Comparison of ENCODE assay signal across 10 mouse cellular contexts in the genomic region with DNA sequence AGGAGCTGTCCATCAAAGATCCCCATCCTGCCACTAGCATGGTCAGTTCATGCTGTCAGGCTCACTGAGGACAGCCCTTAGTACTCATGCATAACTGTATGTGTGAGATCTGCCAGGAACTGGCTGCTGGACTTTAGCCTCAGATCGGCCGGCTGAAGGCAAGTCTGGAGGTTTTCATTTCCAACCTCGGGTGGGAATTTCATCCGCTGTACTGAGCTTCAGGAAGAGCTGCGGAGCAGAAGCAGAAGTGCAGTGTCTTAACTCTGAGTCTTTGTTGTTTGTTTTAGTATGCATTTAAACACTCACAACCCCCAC.
DNase-seq lines count a peak whose midpoint lies in the region; ATAC-seq and TF ChIP-seq lines count a peak whose summit lies in the region.
"Had no signal": no experiment of that assay in that cellular context is flagged by ENCODE, and none has a peak within 500 bp of the region (broad histone marks: within the 10 kb centered on the region; RNA-seq: fewer than 3 reads in every experiment).

No protein-coding gene starts in this region.

- peak; percentile 14 for DNase-seq in lung, postnatal 0 days (ENCODE audit: low spot score)
- DNase-seq in lung, postnatal 25 days (ENCODE audit: low spot score): no peak
- peak; percentile 34 for DNase-seq in stomach, postnatal 0 days (ENCODE audit: low spot score)
- no peak for DNase-seq in spleen, postnatal 14 days (ENCODE audit: low spot score in 2 of 2)
- no peak for DNase-seq in T-cell, adult 2 months (ENCODE audit: low spot score)
- DNase-seq: lung, adult 2 months had no signal

- WGBS in lung, postnatal 0 days: 4% methylated on average over 5 of the region's 5 CpGs
- WGBS in intestine, embryonic 15.5 days: 2% methylated on average over 5 of the region's 5 CpGs
- WGBS in limb, embryonic 13.5 days: under 1% methylated on average over 5 of the region's 5 CpGs
- WGBS in stomach, postnatal 0 days: 4% methylated on average over 5 of the region's 5 CpGs

- no peak for TF ChIP-seq EP300 in lung, postnatal 0 days (IDR thresholded peaks at IDR 0.05)
- no peak for TF ChIP-seq EP300 in stomach, postnatal 0 days (optimal IDR thresholded peaks at IDR 0.05)

- H3K27me3 ChIP-seq in lung, postnatal 0 days (replicated peaks; ENCODE audit: insufficient read depth, low read length): no peaks in the 10 kb centered on the region
- no peaks in the 10 kb centered on the region for H3K27me3 ChIP-seq in intestine, embryonic 15.5 days (replicated peaks)
- no peaks in the 10 kb centered on the region for H3K27me3 ChIP-seq in limb, embryonic 13.5 days
- no peaks in the 10 kb centered on the region for H3K27me3 ChIP-seq in stomach, postnatal 0 days (ENCODE audit: control insufficient read depth, insufficient read depth, low read length)

- H3K4me3 ChIP-seq in lung, postnatal 0 days (ENCODE audit: low read depth, low read length): no peak overlapping the region
- no peak overlapping the region for H3K4me3 ChIP-seq in intestine, embryonic 15.5 days (replicated peaks)
- peak overlapping the region; percentile 17 for H3K4me3 ChIP-seq in limb, embryonic 13.5 days
- H3K4me3 ChIP-seq in stomach, postnatal 0 days (ENCODE audit: low read depth, low read length): no peak overlapping the region

- no peaks in the 10 kb centered on the region for H3K36me3 ChIP-seq in lung, postnatal 0 days (ENCODE audit: insufficient read depth, low read length)
- no peaks in the 10 kb centered on the region for H3K36me3 ChIP-seq in intestine, embryonic 15.5 days
- H3K36me3 ChIP-seq in limb, embryonic 13.5 days: no peaks in the 10 kb centered on the region
- H3K36me3 ChIP-seq in stomach, postnatal 0 days (ENCODE audit: control insufficient read depth, insufficient read depth, low read length): no peaks in the 10 kb centered on the region
- H3K36me3 ChIP-seq: G1E had no signal

- no peaks in the 10 kb centered on the region for H3K4me1 ChIP-seq in lung, postnatal 0 days (ENCODE audit: insufficient read depth, low read depth, low read length)
- peaks cover 17% of the 10 kb centered on the region for H3K4me1 ChIP-seq in intestine, embryonic 15.5 days (replicated peaks)
- H3K4me1 ChIP-seq in limb, embryonic 13.5 days: peaks cover 54% of the 10 kb centered on the region
- no peaks in the 10 kb centered on the region for H3K4me1 ChIP-seq in stomach, postnatal 0 days (replicated peaks; ENCODE audit: control insufficient read depth, insufficient read depth)

- no peak overlapping the region for H3K27ac ChIP-seq in lung, postnatal 0 days (ENCODE audit: low read length)
- H3K27ac ChIP-seq in intestine, embryonic 15.5 days: peak overlapping the region; percentile 73
- peak overlapping the region; percentile 98 for H3K27ac ChIP-seq in limb, embryonic 13.5 days
- H3K27ac ChIP-seq in stomach, postnatal 0 days (replicated peaks): no peak overlapping the region

- H3K9me3 ChIP-seq in lung, postnatal 0 days (ENCODE audit: low read length): no peaks in the 10 kb centered on the region
- no peaks in the 10 kb centered on the region for H3K9me3 ChIP-seq in intestine, embryonic 15.5 days
- H3K9me3 ChIP-seq in limb, embryonic 13.5 days: no peaks in the 10 kb centered on the region
- no peaks in the 10 kb centered on the region for H3K9me3 ChIP-seq in stomach, postnatal 0 days (ENCODE audit: control insufficient read depth, low read length)

- TF ChIP-seq CTCF in lung, postnatal 0 days (IDR thresholded peaks at IDR 0.05): no peak
- no peak for TF ChIP-seq CTCF in stomach, postnatal 0 days (IDR thresholded peaks at IDR 0.05; ENCODE audit: low read depth)

- no peak for ATAC-seq in lung, postnatal 0 days
- ATAC-seq in intestine, embryonic 15.5 days: peak; percentile 81
- peak; percentile 22 for ATAC-seq in limb, embryonic 13.5 days (ENCODE audit: low FRiP score, low read depth)
- ATAC-seq in stomach, postnatal 0 days (ENCODE audit: low FRiP score, low TSS enrichment): no peak
- ATAC-seq in megakaryocyte progenitor cell, adult 5-6 weeks (replicated peaks; ENCODE audit: poor library complexity): no peak

- no peak overlapping the region for H3K9ac ChIP-seq in lung, postnatal 0 days (replicated peaks; ENCODE audit: low read depth)
- H3K9ac ChIP-seq in intestine, embryonic 15.5 days: no peak overlapping the region
- peak overlapping the region; percentile 50; the same call in 1 of the 2 replicates for H3K9ac ChIP-seq in limb, embryonic 13.5 days
- no peak overlapping the region for H3K9ac ChIP-seq in stomach, postnatal 0 days (ENCODE audit: low read length)

- no peak overlapping the region for H3K4me2 ChIP-seq in lung, postnatal 0 days (replicated peaks; ENCODE audit: low read depth, low read length)
- H3K4me2 ChIP-seq in intestine, embryonic 15.5 days (replicated peaks): peak overlapping the region; percentile 39
- H3K4me2 ChIP-seq in limb, embryonic 13.5 days (replicated peaks): peak overlapping the region; percentile 59
- no peak overlapping the region for H3K4me2 ChIP-seq in stomach, postnatal 0 days (replicated peaks; ENCODE audit: low read depth)

Comparison
In these comparisons a context has a peak if more than half of its experiments do, and no peak if none do; other contexts are left out.
1. DNase-seq: peak in lung, postnatal 0 days (single experiment) and stomach, postnatal 0 days (single experiment); none in lung, postnatal 25 days (single experiment), spleen, postnatal 14 days (0 of 2) and T-cell, adult 2 months (single experiment).
2. ATAC-seq: peak in intestine, embryonic 15.5 days (single experiment) and limb, embryonic 13.5 days (single experiment); none in lung, postnatal 0 days (single experiment), stomach, postnatal 0 days (single experiment) and megakaryocyte progenitor cell, adult 5-6 weeks (single experiment).
3. H3K27ac ChIP-seq: peak in intestine, embryonic 15.5 days (single experiment) and limb, embryonic 13.5 days (single experiment); none in lung, postnatal 0 days (single experiment) and stomach, postnatal 0 days (single experiment).
4. H3K4me2 ChIP-seq: peak in intestine, embryonic 15.5 days (single experiment) and limb, embryonic 13.5 days (single experiment); none in lung, postnatal 0 days (single experiment) and stomach, postnatal 0 days (single experiment).